Mouse (Mus musculus) c-Kit-positive CD71-positive TER-119-positive erythroid progenitor cells, embryonic 14.5 days (primary cell): Measurements from ENCODE around the gene Slc44a2.
A peak's percentile ranks its signal among the peaks of the same experiment; 100 is the strongest.

Experiments used
- DNase-seq: peaks from one replicate; pipeline ENCODE4 v3.0.0-alpha.2; 2013; ENCODE audit warnings: low spot score

Slc44a2 gene

GRCm38 (mm10) chr9:21333523-21333922, 13.0 kb downstream of the Slc44a2 start:
- DNase-seq: no peak

- no peak for DNase-seq
Observed at GRCm38 (mm10) chr9:21334747-21335146, 14.2 kb downstream of the Slc44a2 start.

- no peak for DNase-seq
Observed at GRCm38 (mm10) chr9:21335391-21335790, 14.9 kb downstream of the Slc44a2 start.

- DNase-seq: no peak
Observed at GRCm38 (mm10) chr9:21336491-21336890, 16.0 kb downstream of the Slc44a2 start.

DNA sequence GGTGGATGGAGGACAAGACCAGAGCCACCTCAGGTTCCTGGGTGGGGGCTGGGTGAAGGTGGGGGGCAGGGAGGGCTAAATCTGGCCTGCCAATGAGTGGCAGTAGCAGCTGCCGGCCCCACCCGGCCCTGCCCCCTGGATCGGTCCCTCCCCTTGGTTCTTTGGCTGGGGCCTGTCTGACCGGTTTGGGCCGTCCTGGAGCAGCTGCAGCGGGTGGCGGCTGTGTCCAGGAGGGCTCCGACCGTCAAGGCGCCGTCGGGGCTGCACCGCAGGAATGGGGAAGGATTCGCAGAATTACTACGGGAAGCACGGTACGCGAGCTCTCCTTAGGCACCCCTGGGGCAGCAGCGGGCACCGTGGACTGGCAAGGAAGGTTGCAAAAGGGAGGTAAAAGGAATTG, 17.2 kb downstream of the Slc44a2 start:
- no peak for DNase-seq

DNA sequence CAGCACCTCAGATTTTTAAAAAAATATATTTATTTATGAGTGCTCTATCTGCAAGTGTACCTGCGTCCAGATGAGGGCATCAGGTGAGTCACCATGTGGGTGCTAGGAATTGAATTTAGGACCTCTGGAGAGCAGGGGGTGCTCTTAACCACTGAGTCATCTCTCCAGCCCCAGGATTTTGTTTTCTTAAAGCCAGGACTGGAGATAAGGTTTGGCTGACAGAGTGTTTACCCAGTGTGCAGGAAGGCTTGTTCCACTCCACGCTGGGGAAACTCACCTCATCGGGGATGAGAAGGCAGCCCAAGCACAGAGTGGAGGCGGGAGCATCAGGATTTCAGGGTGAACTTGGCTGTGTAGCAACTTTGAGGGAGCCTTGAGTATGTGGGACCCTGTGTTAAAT, 19.9 kb downstream of the Slc44a2 start:
- DNase-seq: no peak

- no peak for DNase-seq
Observed at GRCm38 (mm10) chr9:21346627-21347365, 26.3 kb downstream of the Slc44a2 start.

DNA sequence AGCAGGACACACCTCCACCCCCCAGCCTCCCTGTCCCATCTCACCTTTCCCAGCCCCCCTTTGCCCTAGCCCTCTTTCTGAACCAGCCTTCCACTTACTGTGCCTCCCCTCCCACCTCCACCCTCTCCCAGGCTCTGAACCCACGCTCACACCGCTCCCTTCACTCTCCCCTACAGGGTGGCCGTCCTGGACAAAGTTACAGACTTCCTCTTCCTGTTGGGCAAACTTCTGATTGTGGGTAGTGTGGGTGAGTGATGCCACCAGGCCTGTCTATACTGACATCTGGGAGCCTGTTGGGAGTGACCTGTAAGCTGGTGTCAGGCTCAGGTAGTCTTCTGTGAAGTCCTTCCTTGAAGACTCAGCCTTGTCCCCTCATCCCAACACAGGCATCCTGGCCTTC, 27.7 kb downstream of the Slc44a2 start:
- DNase-seq: no peak

GRCm38 (mm10) chr9:21351178-21351577, 30.7 kb downstream of the Slc44a2 start:
- DNase-seq: no peak

DNA sequence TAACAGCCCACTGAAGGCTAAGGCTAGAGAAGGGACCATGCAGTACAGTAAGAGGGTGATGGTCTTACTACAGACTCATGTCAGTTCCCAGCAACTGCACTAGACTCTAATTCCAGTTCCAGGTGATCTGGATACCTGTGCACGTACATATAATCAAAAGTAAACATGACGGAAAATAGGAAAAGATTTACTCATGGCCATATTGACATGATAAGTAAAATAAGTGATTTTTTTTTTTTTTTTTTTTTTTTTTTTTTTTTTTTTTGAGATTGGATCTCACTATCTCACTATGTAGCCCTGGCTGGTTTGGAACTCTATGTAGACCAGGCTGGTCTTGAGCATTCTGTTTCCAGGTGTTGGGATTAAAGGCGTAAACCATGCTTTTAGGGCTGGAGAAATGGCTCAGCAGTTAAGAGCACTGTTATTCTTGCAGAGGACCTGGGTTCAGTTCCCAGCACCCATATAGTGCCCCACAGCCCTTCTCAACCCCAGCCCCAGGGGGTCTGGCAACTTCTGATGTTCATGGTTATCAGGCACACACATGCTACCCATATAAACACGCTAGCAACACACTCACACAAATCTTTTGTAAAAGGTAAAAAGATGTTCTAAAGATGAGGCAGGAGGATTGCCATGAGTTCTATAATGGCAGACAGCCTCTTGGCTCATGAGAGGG, 31.3 kb downstream of the Slc44a2 start:
- DNase-seq: no peak

- DNase-seq: no peak
Observed at GRCm38 (mm10) chr9:21352463-21353372, 32.2 kb downstream of the Slc44a2 start.

DNA sequence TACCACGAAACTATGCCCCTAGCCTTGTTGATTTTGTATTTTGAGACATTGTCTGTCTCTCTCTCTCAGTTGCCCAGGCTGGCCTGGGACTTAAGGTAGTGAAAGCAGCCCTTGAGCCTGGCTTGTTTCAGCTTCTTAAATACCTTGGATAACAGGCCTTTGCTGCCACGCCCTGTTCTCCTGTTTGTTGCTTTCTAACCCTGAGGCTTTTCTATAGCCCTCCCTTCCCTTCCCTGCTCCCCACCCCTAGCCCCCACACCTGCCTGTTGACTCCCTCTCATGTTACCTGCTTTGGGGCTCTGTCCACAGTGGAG, 32.8 kb downstream of the Slc44a2 start:
- no peak for DNase-seq

DNA sequence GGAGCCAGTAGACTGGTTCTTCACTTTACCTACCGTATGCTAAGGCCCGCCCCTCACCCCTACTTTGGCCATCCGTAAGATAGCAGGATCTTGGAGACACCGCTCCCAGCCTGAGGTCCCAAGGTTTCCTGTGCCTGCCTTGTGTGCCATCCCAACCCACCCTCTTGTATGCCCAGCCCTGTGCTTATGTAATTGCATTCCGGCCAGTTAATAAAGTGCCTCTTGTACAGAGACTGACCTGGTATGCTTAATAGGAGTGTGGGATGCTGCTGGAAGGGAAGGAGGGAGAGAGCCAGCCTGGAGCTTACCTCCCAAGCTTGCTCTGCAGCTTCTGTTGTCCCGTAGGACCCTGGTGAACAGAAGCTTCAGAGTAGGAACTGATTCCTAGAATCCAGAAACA, 34.3 kb downstream of the Slc44a2 start:
- DNase-seq: no peak

- peak; percentile 74 for DNase-seq
Observed at GRCm38 (mm10) chr9:21356981-21357718, 36.7 kb downstream of the Slc44a2 start.

- peak; percentile 82 for DNase-seq
Observed at GRCm38 (mm10) chr9:21366541-21367220, 46.2 kb downstream of the Slc44a2 start.

DNA sequence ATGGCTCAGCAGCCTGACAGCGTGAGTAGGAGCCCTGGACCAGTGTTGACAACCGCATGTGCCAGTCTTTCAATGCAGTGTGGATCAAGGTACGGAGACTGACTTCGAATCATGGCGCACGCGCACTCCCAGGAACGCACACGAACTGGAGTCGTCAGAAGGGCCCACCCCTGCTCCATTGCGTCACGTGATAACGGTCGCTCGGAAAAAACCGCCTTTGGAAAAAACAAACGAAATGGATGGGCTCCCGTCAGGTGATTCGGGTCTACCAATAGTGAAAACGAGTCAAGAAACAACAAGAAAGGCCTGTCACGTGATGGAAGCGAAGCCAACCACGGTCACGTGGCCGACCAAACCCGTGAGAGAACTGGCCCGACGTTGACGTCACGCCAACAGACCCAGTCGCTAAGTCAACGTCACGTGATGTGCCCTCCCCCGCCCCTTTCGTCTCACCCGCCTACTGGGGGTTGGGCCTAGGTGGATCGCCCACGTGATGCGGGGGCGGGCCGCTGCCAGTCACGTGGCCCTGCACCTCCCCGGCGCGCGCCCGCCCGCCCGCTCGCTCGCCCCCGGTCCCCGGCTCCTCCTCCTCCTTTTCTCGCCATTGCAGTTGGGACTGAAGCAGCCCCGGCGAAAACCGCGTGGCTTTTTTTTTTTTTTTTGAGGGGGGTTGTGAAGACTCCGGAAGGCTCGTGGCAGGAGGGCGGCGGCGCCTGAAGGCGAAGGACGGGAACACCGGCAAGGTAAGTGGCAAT, 47.0 kb downstream of the Slc44a2 start, which contains the start of gene Ilf3:
Gene Ilf3, plus strand, starts transcription at position 515 of the 755 bp plus-strand sequence.
- peak; percentile 100 for DNase-seq

DNA sequence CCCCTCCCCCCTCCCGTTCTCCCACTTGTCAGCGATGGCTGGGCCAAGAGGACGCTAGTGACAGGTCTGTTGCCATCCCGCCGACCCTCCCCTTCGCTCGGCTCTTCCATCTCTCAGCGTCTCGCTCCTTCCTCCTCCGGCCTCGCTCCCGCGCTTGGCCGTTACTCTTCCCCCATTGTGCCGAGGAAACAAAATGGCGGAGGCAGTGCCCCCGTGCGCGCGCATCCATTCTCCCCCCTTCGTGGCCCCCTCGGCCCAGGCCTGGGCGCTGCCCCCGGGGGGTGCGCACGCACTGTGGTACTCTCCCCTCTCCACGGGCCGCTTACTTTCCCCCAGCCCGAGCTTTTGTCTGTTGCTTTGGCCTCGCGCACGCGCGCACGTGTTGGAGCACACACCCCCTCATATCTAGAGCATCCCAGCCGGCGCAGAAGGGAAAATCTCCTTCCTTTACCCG, 47.7 kb downstream of the Slc44a2 start:
- DNase-seq: peak; percentile 60

DNA sequence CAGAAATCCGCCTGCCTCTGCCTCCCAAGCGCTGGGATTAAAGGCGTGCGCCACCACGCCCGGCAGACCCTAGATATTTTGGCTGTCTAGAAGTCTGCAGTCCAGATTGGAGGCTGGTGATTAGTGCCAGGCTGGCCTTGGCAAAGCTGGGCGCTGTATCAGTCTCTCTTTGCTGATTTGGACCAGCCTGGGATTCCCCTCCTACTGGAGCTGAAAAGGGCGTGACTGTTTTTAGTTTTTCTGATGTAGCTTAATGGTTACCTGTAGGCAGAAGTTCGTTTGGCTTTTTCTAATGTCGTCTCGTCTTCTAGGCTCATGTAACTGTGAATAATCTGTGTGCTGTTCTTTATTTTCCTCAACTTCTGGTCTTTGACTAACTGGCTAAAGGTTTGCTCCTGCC, 48.6 kb downstream of the Slc44a2 start:
- no peak for DNase-seq

DNA sequence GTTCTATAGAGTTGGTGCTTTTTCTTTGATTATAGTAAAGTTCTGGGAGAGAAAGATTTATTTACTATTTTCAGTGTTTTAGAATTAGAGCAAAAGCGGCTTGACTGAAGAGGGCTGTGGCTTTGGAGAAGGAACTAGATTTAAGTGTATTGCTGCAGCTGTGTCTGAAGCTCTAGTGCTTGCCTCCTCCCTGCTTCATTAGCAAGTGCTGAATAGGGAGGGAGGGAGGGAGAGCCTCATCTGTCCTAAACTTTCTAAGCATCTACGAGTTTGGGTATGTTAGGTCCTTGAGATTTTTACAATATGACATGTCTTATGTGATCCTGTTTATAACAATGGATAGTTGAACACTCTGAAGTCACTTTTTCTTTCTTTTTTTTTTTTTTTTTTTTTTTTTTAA, 50.4 kb downstream of the Slc44a2 start:
- no peak for DNase-seq

GRCm38 (mm10) chr9:21372508-21372907, 52.0 kb downstream of the Slc44a2 start:
- no peak for DNase-seq

GRCm38 (mm10) chr9:21379195-21379594, 58.7 kb downstream of the Slc44a2 start:
- DNase-seq: peak; percentile 44
